Mouse (Mus musculus): ENCODE data around the gene Lactbl1.

Gene Lactbl1

DNA sequence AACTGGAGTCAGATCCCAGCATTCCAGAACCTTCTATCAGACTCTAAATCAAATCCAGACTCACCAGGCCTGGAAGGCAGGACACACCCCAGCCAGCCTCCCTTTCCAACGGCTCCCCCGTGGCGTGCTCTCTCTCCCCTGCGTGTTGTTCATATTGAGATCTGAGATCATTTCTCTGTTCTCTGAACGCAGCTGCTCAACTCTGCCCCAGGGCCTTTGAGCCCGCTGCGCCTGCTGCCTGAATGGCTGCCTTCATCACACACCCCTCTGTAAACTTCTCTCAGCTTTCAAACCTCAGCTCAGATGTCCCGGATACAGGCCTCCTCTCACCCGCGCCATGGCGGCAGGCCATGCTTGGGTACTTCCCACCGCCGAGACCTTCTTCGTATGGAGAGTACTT, 58.2 kb downstream of the Lactbl1 start:
- in situ Hi-C loops (cut with MboI, MseI) = loop anchor here (5.0 kb wide), 2 partner anchors 162 to 397 kb away; no protein-coding TSS in a partner anchor

DNA sequence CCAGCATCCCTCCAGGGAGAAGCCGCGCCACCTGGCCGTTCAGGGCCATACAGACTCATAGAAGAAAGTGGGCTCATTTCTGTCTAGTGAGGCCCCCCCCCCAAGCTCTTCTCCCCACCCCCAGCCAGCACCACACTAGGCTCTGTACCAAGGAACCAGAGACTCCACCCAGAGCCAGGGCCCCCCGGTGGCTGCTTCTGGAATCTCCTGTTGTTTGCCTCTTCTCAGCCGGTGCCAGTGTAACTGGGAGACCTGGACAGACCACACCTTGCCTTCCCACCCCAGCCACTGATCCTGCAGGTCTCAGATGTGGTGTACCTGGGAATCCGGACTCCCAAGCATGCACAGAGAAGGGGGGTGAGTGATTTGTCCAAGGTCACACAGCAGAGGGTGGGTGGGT, 62.1 kb downstream of the Lactbl1 start:
- in situ Hi-C loops (cut with MboI, MseI) = loop anchor here (5.0 kb wide), 2 partner anchors 158 to 393 kb away; no protein-coding TSS in a partner anchor

DNA sequence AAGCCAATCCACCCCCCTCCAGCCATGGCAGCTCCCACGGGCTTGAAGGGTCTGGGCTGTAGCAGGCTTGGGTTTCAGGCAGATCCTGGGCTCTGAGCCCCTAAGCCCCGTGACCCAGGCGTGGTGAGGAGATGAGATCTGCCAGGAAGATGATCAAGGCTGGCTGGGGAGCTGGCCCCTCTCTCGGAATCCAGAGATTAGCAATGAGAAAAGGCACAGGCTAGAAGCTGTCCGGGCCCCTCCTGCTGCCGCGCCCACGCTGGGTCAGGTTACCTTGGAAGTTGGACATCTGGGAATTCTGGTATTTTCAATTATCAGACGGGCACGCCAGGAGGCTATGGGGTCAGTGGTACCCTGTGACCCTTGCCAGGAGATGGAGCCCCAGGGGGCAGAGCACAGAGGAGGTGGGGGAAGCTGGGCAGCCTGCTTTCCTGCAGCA, 63.0 kb downstream of the Lactbl1 start:
- in situ Hi-C loops (cut with MboI, MseI) = no loop called here

DNA sequence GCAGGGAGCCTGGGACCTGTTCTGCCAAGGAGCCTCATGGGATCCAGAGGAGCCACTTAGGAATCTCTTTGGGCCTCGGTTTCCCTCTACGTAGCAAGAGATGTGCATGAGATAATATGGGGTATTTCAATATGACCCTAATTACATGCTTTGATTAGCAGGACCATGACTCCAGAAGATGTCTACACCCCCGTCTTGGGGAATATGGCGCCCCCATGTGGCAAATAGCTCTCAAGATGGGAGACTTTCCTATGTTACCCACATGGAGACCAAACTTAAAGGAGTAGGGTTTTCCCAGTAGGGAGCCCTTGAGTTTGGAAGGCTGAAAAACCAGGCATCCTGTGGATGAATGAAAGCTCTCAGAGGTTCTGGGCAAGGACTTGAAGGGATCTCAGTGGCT, 65.7 kb downstream of the Lactbl1 start:
- in situ Hi-C loops (cut with MboI, MseI) = no loop called here

Measured in T-helper 17 cell (primary cell).